Mouse (Mus musculus) retina, postnatal 1 day (tissue): ENCODE data around the gene Acp2.
A peak's percentile ranks its signal among the peaks of the same experiment; 100 is the strongest.

ENCODE experiments used
- DNase-seq: peaks from one replicate; pipeline ENCODE4 v3.0.0-alpha.2; 2012

The Acp2 gene

GRCm38 (mm10) chr2:91194624-91195332 is 7.9 kb upstream of the Acp2 start:
- DNase-seq: peak; percentile 86

- no peak for DNase-seq
These were observed 6.1 kb upstream of the Acp2 start for GRCm38 (mm10) chr2:91196577-91197001.

GRCm38 (mm10) chr2:91198888-91199287 is 3.8 kb upstream of the Acp2 start:
- no peak for DNase-seq

DNA sequence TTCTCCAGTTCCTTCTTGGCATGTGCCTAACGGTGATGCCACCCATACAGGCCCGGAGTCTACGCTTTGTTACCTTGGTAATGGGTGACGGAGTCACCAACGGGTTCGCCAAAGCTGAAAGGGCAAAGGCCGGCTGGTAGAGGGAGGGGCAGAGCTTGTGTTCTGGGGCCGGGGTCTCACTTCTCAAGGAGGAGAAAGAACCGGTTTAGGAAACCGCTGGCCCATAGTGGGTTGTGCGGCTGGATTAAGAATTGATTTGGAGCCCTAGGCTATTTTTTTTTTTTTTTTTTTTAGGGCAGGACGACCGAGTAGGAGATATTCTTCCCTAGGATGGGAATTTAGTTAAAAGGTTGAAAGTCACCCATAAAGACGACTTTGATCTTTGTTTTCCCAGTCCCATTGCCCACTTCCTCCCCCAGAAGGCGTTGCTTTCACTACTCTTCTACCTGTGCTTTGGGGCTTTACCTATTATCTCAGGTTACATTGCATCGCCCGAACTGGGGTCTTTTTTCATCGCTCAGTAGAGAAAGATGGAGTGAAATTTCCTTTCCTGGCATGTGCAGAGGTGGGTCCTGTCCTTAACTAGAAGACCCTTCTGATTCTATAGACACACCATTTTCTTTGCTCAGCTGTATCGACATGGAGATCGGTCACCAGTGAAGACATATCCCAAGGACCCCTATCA is 429 bp downstream of the Acp2 start:
- DNase-seq: no peak

GRCm38 (mm10) chr2:91206254-91206775 is 3.6 kb downstream of the Acp2 start:
- no peak for DNase-seq

- no peak for DNase-seq
These were observed 10.6 kb downstream of the Acp2 start for GRCm38 (mm10) chr2:91213311-91213710.

DNA sequence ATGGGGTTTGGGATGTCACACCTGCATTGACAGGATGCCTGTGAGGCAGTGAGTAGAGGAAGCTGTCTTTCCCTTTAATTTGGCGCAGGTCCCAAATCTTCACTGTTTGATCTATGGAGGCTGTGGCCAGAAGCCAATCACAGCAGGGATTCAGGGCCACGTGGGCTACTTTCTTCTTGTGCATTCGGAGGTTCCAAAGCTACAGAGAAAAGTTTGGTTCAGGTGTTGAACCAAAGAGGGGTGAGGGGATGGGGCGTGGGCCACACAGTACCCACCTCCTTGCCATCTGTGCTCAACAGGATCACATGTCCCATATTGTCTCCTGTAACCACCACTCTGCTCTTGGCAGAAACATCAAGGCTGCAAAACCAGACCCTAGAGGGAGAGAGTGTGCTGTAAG is 14.3 kb downstream of the Acp2 start:
- DNase-seq: peak; percentile 4

DNA sequence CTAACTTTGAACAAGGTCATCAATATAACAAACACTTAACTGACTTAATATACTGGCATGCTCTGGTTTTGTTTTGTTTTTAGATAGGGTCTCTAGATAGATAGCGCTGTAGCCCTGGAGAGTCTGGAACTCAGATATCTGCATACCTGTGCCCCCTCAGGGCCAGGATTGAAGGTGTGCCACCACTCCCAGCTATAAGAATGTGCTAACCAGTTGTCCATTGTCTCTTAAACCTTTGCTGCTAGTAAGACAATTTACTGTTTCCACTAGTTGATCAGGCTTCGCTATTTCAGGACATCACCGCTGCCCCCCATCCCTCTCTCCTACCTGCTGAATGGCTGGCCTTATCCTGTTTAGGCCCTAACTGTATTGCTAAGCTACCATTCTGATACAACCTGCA is 17.8 kb downstream of the Acp2 start:
- no peak for DNase-seq

DNA sequence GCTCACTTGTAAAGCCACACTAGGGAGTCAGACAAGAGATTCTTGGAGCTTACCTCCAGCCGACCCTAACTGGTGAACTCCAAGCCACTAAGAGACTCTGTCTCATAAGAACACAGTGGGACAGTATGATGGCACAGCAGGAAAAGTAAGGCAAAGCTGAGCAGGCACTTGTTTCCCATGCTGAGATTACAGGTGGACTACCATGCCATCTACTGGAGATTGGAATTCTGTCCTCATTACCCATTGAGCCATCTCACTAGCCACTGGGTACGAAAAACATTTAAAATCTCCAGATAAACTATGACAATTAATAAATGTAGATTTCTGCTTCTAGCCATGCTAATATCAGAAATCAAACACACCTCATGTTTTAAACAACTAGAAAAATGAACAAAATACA is 20.9 kb downstream of the Acp2 start:
- peak; percentile 6 for DNase-seq

- DNase-seq: no peak
These were observed 27.1 kb downstream of the Acp2 start for GRCm38 (mm10) chr2:91229735-91230134.

- peak; percentile 98 for DNase-seq
These were observed 34.2 kb downstream of the Acp2 start, which contains the start of gene Ddb2 for GRCm38 (mm10) chr2:91236601-91237510. Gene Ddb2, minus strand, starts transcription at chr2:91236982.

GRCm38 (mm10) chr2:91237511-91238080 is 34.9 kb downstream of the Acp2 start:
- DNase-seq: peak; percentile 55

GRCm38 (mm10) chr2:91242547-91242946 is 39.9 kb downstream of the Acp2 start:
- DNase-seq: no peak

DNA sequence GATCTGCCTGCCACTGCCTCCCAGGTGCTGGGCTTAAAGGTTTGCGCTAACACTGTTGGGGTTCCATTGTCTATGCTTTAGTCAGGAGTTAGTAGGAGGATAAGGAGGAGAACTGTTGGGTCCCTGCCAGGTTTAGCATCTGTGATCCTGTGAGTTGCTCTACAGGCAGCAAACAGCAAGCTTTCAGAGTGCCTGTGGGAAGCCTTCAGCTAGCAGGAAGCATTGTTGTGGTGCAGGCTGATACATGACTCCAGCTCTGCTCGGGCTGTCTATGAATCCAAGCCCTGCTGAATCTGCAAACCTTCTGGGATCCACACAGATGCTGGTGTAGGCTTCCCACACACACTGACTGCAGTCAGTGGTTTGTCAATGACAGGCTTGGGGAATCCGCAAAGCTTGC is 40.7 kb downstream of the Acp2 start:
- peak; percentile 41 for DNase-seq

DNA sequence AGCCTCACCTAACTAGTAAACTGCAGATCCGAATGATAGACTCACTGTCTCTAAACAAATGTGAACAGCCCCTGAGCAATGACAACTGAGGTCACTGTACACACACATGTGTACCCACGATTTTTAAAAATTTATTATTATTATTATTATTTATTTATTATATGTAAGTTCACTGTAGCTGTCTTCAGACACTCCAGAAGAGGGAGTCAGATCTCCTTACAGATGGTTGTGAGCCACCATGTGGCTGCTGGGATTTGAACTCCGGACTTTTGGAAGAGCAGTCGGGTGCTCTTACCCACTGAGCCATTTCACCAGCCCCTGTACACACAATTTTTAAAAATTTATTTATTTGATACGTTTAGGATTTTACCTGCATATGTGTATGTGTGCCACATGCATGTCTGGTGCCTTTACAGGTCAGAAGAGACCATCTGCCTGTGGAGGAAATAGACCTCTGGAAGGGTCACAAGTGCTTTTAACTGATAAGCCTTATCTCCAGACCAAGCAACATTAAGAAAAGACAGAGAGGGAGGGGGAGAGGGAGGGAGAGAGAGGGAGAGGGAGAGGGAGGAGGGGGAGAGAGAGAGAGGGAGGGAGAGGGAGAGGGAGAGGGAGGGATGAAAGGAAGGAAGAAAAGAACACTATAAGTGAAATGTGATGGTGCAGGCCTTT is 42.0 kb downstream of the Acp2 start:
- DNase-seq: no peak

DNA sequence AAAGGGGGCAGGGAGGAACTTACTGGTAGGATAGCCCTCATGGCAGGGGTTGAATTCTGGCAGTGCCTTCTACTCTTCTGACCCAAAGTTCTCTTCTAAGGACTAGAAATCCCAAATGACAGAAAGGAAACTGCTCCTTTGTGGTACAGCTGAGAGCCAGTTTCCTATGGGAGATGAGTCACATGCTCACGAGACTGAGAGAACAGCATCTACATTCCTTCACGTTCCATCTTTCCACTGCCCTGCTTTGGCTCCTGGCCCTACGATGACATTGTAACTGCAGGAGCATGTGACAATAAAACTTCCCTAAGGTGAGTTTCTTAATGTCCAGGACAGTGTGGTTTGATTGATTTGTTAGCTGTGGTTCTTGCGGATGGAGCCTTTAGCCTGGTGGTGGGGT is 45.7 kb downstream of the Acp2 start:
- no peak for DNase-seq

GRCm38 (mm10) chr2:91252001-91252400 is 49.3 kb downstream of the Acp2 start:
- DNase-seq: no peak

- no peak for DNase-seq
These were observed 49.8 kb downstream of the Acp2 start for GRCm38 (mm10) chr2:91252512-91252911.

DNA sequence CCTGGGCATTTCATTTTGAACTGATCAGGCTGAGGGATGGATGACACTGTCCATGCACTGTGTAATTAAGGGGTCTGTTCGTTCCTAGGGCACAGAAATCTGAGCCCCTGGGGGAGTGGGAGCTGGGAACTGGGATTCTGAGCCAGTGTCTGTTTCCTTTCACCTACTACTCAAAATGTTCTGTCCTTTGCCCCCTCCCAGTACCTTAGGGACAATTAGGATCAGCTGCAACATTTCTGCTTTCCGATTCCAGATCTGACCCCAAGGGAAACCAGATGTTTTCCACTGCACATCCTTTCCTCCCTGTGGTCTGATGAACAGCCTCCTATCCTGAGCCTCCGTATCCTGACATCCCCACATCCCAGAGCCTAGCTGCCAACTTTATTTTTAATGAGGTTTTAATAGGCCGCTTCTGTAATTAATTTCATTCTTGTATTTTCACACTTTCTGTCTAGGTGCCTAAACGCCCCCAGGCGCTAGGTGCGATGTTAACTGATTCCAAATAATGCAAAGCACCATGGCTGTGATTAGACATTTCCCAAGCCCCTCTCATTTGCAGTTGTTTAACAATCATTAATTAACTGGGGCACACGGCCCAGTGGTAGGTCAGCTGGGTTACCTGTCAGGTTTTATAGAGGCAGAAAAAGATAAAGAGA is 52.2 kb downstream of the Acp2 start:
- no peak for DNase-seq

DNA sequence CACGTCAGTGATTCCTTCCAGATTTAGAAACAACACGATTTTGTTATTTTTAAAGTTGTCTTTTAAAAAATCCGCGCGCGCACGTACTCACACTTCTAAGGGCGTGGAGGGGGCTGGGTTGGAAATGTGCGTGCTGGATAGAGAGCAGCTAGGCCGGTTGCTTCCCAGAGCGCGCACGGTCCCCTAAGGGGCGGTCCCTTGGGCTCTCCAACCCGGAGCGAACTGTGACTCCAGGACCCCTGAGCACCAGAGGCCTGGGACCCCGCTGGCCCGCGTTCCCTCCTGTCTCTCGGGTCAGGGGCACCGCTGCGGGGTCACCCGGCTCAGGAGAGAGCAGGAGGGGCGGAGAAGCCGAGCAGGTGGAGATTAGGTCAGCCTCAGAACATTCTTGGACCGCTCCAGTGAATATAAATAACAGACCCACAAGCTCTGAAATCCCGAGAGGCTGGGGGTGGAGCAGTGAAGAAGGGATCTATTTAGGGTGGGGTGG is 53.0 kb downstream of the Acp2 start, which contains the start of gene Pacsin3:
Gene Pacsin3 (plus strand): TSS at position 294 of the 490 bp plus-strand sequence.
- peak; percentile 63 for DNase-seq
